Mouse (Mus musculus): Measurements from ENCODE around the gene Gm10424. TPM values are rescaled to one million over a fixed set of nuclear protein-coding genes. Genes with fewer than 3 reads are reported as not detected.
"Not testable (repeated sequence)": the region's sequence is repeated elsewhere in the genome, so short reads cannot be mapped to it uniquely, and the experiment has no call there.

Gene Gm10424
- not detected in 2 replicates for total RNA-seq (2014; rRNA removed)
- not detected in 2 replicates for polyA plus RNA-seq (2015; fragmentation: Nextera tagmentation; extraction: Ambion mirVana)

- not testable (repeated sequence) for ATAC-seq (ENCODE audit: low FRiP score); H3K36me3 ChIP-seq (ENCODE audit: insufficient read depth, low read length); H3K9ac ChIP-seq (replicated peaks; ENCODE audit: low read length, poor library complexity, severe bottlenecking); H3K4me2 ChIP-seq (ENCODE audit: low read depth, low read length, poor library complexity, severe bottlenecking); DNase-seq (ENCODE audit: low spot score); H3K27ac ChIP-seq (ENCODE audit: low read depth, low read length); H3K27me3 ChIP-seq (ENCODE audit: insufficient read depth, low read length); H3K4me1 ChIP-seq (ENCODE audit: insufficient read depth, low read length); H3K9me3 ChIP-seq (ENCODE audit: low read length); H3K4me3 ChIP-seq (ENCODE audit: low read depth, low read length)
- no CpG with 5 or more reads among the region's 1 CpGs for WGBS
These were observed at the start of gene Gm10424 for GRCm38 (mm10) chr5:95272668-95273067. Gene Gm10424, minus strand, starts transcription at chr5:95272768.

DNA sequence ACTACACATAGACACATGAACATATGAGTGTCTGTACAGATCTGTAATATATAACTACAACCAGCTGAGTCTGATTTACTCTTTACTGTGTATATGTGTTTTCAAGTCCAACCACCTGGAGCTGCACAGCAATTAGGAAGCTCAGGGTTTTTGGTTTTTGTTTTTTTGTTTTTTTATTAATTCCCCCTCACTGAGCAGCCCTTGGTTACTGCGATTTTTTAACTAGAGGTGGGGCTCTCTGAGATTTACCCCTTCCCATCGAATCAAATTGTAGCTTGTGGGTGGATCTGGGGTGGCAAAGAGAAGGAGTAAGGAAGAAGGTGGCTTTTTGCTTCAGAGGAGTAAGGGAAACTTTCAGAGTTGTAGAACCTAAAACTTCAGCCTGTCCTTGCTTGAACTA is 33.0 kb upstream of the Gm10424 start, which contains the start of gene Gm3259:
Gm3259 (plus strand) TSS at position 301 of the 400 bp plus-strand sequence.
- H3K9ac ChIP-seq (replicated peaks; ENCODE audit: low read length, poor library complexity, severe bottlenecking); H3K27ac ChIP-seq (ENCODE audit: low read depth, low read length); H3K36me3 ChIP-seq (ENCODE audit: insufficient read depth, low read length); H3K4me3 ChIP-seq (ENCODE audit: low read depth, low read length); H3K4me1 ChIP-seq (ENCODE audit: insufficient read depth, low read length); H3K4me2 ChIP-seq (ENCODE audit: low read depth, low read length, poor library complexity, severe bottlenecking); ATAC-seq (ENCODE audit: low FRiP score); H3K9me3 ChIP-seq (ENCODE audit: low read length); H3K27me3 ChIP-seq (ENCODE audit: insufficient read depth, low read length); DNase-seq (ENCODE audit: low spot score): not testable (repeated sequence)
- WGBS, result 36% methylated on average over 2 of the region's 2 CpGs

Other genes with a start within 250 kb of the Gm10424 start
- not detected in 2 replicates for gene Gm7942, start 165.8 kb downstream of the Gm10424 start, total RNA-seq (2014; rRNA removed)
- not detected in 2 replicates for gene Gm7942, start 165.8 kb downstream of the Gm10424 start, polyA plus RNA-seq (2015; fragmentation: Nextera tagmentation; extraction: Ambion mirVana)
- gene Gm16513, start 90.1 kb downstream of the Gm10424 start, total RNA-seq (2014; rRNA removed), result not detected in 2 replicates
- not detected in 2 replicates for gene Gm16513, start 90.1 kb downstream of the Gm10424 start, polyA plus RNA-seq (2015; fragmentation: Nextera tagmentation; extraction: Ambion mirVana)
- gene Gm3259, start 33.1 kb upstream of the Gm10424 start, total RNA-seq (2014; rRNA removed), result not detected in 2 replicates
- not detected in 2 replicates for gene Gm3259, start 33.1 kb upstream of the Gm10424 start, polyA plus RNA-seq (2015; fragmentation: Nextera tagmentation; extraction: Ambion mirVana)
- not detected in 2 replicates for gene D5Ertd577e, start 184.0 kb upstream of the Gm10424 start, total RNA-seq (2014; rRNA removed)
- not detected in 2 replicates for gene D5Ertd577e, start 184.0 kb upstream of the Gm10424 start, polyA plus RNA-seq (2015; fragmentation: Nextera tagmentation; extraction: Ambion mirVana)
- gene Gm3286, start 238.0 kb upstream of the Gm10424 start, total RNA-seq (2014; rRNA removed), result not detected in 2 replicates
- gene Gm3286, start 238.0 kb upstream of the Gm10424 start, polyA plus RNA-seq (2015; fragmentation: Nextera tagmentation; extraction: Ambion mirVana), result not detected in 2 replicates